Mouse (Mus musculus): Measurements from ENCODE around the gene Clcnka.

GRCm38 (mm10) chr4:141360846-141361245 lies 37.7 kb downstream of the Clcnka start:
- TF ChIP-seq CTCF (IDR thresholded peaks at IDR 0.05; ENCODE audit: low read depth, low read length) = peak; percentile 52
- no peak for TF ChIP-seq EP300 (IDR thresholded peaks at IDR 0.05; ENCODE audit: insufficient read depth, low read depth, low read length)

Measured in ES-Bruce4 (cell line).